Mouse (Mus musculus): ENCODE measurements at regions not wholly inside any gene's neighbourhood (a gene's known extent, or its start where the extent isn't known, plus 50 kb on each side); places are given as distances from the start of the nearest gene placed in this dataset.

- TF ChIP-seq CTCF (IDR thresholded peaks at IDR 0.05; ENCODE audit: control insufficient read depth, insufficient read depth, insufficient read length): no peak
- no peak for TF ChIP-seq CEBPB (IDR thresholded peaks at IDR 0.05; ENCODE audit: low read depth)
Measured at GRCm38 (mm10) chr9:46913238-46913637, 85.3 kb upstream of the Gm4791 start.
